Mouse (Mus musculus) MEL (cell line): ENCODE results near the gene Ypel4. TPM values are rescaled to one million over a fixed set of nuclear protein-coding genes. Genes with fewer than 3 reads are reported as not detected.

Experiments used
- DNase-seq: peaks from one replicate; pipeline ENCODE4 v3.0.0; 2011; ENCODE audit warnings: low read depth, low spot score
- H3K27ac ChIP-seq: 2 replicates; pipeline ENCODE4 v1.5.1; 2012; ENCODE audit warnings: low read depth, mild to moderate bottlenecking, control low read depth, low read length, moderate library complexity; ENCODE audit not compliant: control insufficient read depth
- H3K27me3 ChIP-seq, 2 experiments: fragments of 150-350 bp in 1 of 2; sonication (generic) in 1 of 2; 2 replicates each; pipeline ENCODE4 v1.6.1; 2012; ENCODE audit warnings: low read length in 2 of 2, mild to moderate bottlenecking in 2 of 2, improper control_type of control experiment in 1 of 2, moderate library complexity in 1 of 2; ENCODE audit not compliant: insufficient read depth in 2 of 2, control insufficient read depth in 1 of 2
- H3K36me3 ChIP-seq, 2 experiments: 2 replicates each; pipeline ENCODE4 v1.6.1; 2012 to 2014; ENCODE audit warnings: low read length in 2 of 2, improper control_type of control experiment in 1 of 2, inconsistent platforms in 1 of 2, mild to moderate bottlenecking in 1 of 2; ENCODE audit not compliant: insufficient read depth in 2 of 2, control insufficient read depth in 1 of 2
- H3K4me1 ChIP-seq, 2 experiments: fragments of 150-350 bp in 1 of 2; sonication (generic) in 1 of 2; 2 replicates each; pipeline ENCODE4 v1.6.1; 2012; ENCODE audit warnings: low read length in 2 of 2, improper control_type of control experiment in 1 of 2, mild to moderate bottlenecking in 1 of 2; ENCODE audit not compliant: insufficient read depth in 2 of 2, control insufficient read depth in 1 of 2
- H3K4me3 ChIP-seq, 2 experiments: fragments of 150-350 bp in 1 of 2; sonication (generic) in 1 of 2; 2 replicates each; pipeline ENCODE4 v1.5.1; 2012; ENCODE audit warnings: low read depth in 2 of 2, low read length in 2 of 2, mild to moderate bottlenecking in 2 of 2, moderate library complexity in 2 of 2, control low read depth in 1 of 2, improper control_type of control experiment in 1 of 2; ENCODE audit not compliant: control insufficient read depth in 1 of 2, insufficient read depth in 1 of 2
- H3K79me2 ChIP-seq: 2 replicates; pipeline ENCODE4 v1.6.1; 2012; ENCODE audit warnings: mild to moderate bottlenecking, low read length, moderate library complexity; ENCODE audit not compliant: control insufficient read depth, poor library complexity, insufficient read depth
- H3K9ac ChIP-seq: 2 replicates; pipeline ENCODE4 v1.6.1; 2012; ENCODE audit warnings: low read depth, mild to moderate bottlenecking, control low read depth, low read length, moderate library complexity; ENCODE audit not compliant: control insufficient read depth, poor library complexity, severe bottlenecking
- H3K9me3 ChIP-seq: fragments of 150-350 bp; sonication (generic); replicated peaks from 2 replicates; pipeline ENCODE4 v1.6.1; 2012; ENCODE audit warnings: mild to moderate bottlenecking, low read length, improper control_type of control experiment, moderate library complexity; ENCODE audit not compliant: insufficient read depth
- BHLHE40 ChIP-seq: IDR thresholded peaks from 2 replicates; pipeline ENCODE4 v1.6.1; 2012; ENCODE audit warnings: low read depth, mild to moderate bottlenecking, inconsistent platforms, low read length, improper control_type of control experiment, borderline replicate concordance
- CTCF ChIP-seq, 3 experiments: IDR thresholded peaks in 2 of 3; conservative IDR thresholded peaks in 1 of 3; 2 replicates each; pipeline ENCODE4 v1.5.1; 2011 to 2012; ENCODE audit warnings: low read length in 3 of 3, low read depth in 2 of 3, mild to moderate bottlenecking in 2 of 3, improper control_type of control experiment in 1 of 3, inconsistent platforms in 1 of 3, mixed read lengths in 1 of 3, moderate library complexity in 1 of 3; ENCODE audit not compliant: control insufficient read depth in 1 of 3, insufficient read depth in 1 of 3, poor library complexity in 1 of 3, severe bottlenecking in 1 of 3
- E2F4 ChIP-seq: IDR thresholded peaks from 2 replicates; pipeline ENCODE4 v1.6.1; 2011; ENCODE audit warnings: low read depth, low read length, improper control_type of control experiment, borderline replicate concordance
- EP300 ChIP-seq, 2 experiments: IDR thresholded peaks; 2 replicates each; pipeline ENCODE4 v1.6.1; 2011; ENCODE audit warnings: improper control_type of control experiment in 2 of 2, low read length in 2 of 2, low read depth in 1 of 2, mild to moderate bottlenecking in 1 of 2
- GABPA ChIP-seq: IDR thresholded peaks from 2 replicates; pipeline ENCODE4 v1.6.1; 2012; ENCODE audit warnings: low read depth, mild to moderate bottlenecking, inconsistent platforms, low read length, improper control_type of control experiment, moderate library complexity
- GATA1 ChIP-seq: IDR thresholded peaks from 2 replicates; pipeline ENCODE4 v1.6.1; 2011; ENCODE audit warnings: low read depth, low read length, improper control_type of control experiment
- HCFC1 ChIP-seq: IDR thresholded peaks from 2 replicates; pipeline ENCODE4 v1.6.1; 2012; ENCODE audit warnings: low read depth, mild to moderate bottlenecking, inconsistent platforms, low read length, improper control_type of control experiment, moderate library complexity
- KAT2A ChIP-seq: conservative IDR thresholded peaks from 2 replicates; pipeline ENCODE4 v1.6.1; 2012; ENCODE audit warnings: low read depth, low read length, improper control_type of control experiment, inconsistent platforms
- MAFK ChIP-seq: IDR thresholded peaks from 2 replicates; pipeline ENCODE4 v1.6.1; 2011; ENCODE audit warnings: low read depth, mild to moderate bottlenecking, low read length, improper control_type of control experiment, borderline replicate concordance
- MAX ChIP-seq: IDR thresholded peaks from 2 replicates; pipeline ENCODE4 v1.6.1; 2011; ENCODE audit warnings: low read length, improper control_type of control experiment
- MXI1 ChIP-seq: IDR thresholded peaks from 2 replicates; pipeline ENCODE4 v1.6.1; 2011; ENCODE audit warnings: mild to moderate bottlenecking, low read depth, low read length, improper control_type of control experiment
- MYB ChIP-seq: IDR thresholded peaks from 2 replicates; pipeline ENCODE4 v1.6.1; 2011; ENCODE audit warnings: mild to moderate bottlenecking, low read depth, low read length, improper control_type of control experiment
- POLR2A ChIP-seq, 2 experiments: IDR thresholded peaks; 2 replicates each; pipeline ENCODE4 v1.6.1; 2011 to 2012; ENCODE audit warnings: low read length in 2 of 2, mild to moderate bottlenecking in 2 of 2, control low read depth in 1 of 2, improper control_type of control experiment in 1 of 2, low read depth in 1 of 2, moderate library complexity in 1 of 2; ENCODE audit not compliant: control insufficient read depth in 1 of 2, insufficient read depth in 1 of 2, poor library complexity in 1 of 2
- RAD21 ChIP-seq: IDR thresholded peaks from 2 replicates; pipeline ENCODE4 v1.6.1; 2011; ENCODE audit warnings: mild to moderate bottlenecking, low read depth, low read length, improper control_type of control experiment
- RCOR1 ChIP-seq: IDR thresholded peaks from 2 replicates; pipeline ENCODE4 v1.6.1; 2012; ENCODE audit warnings: low read depth, mild to moderate bottlenecking, inconsistent platforms, low read length, improper control_type of control experiment
- UBTF ChIP-seq: IDR thresholded peaks from 2 replicates; pipeline ENCODE4 v1.6.1; 2012; ENCODE audit warnings: low read depth, mild to moderate bottlenecking, inconsistent platforms, low read length, improper control_type of control experiment, moderate library complexity, borderline replicate concordance; ENCODE audit not compliant: insufficient read depth
- USF2 ChIP-seq, 2 experiments: IDR thresholded peaks; 2 replicates each; pipeline ENCODE4 v1.6.1; 2011 to 2012; ENCODE audit warnings: improper control_type of control experiment in 2 of 2, low read length in 2 of 2, borderline replicate concordance in 1 of 2, inconsistent platforms in 1 of 2, low read depth in 1 of 2, mild to moderate bottlenecking in 1 of 2; ENCODE audit not compliant: insufficient read depth in 1 of 2
- polyA plus RNA-seq, 2 experiments: library from polyadenylated mRNA; stranded (reverse) in 1 of 2; unstranded in 1 of 2; fragments of >175 nt in 1 of 2; fragments of >200 nt in 1 of 2; gene quantifications; 2 replicates each; pipeline versions ENCODE4 v1.2.1 to v1.2.4; 2012; ENCODE audit warnings: low replicate concordance in 2 of 2, low read depth in 1 of 2; ENCODE audit not compliant: insufficient read length in 2 of 2, insufficient read depth in 1 of 2, missing spikeins in 1 of 2
- total RNA-seq: library from RNA; depleted of rRNA; stranded (reverse); fragments of 300-350 nt; gene quantifications from 2 replicates; pipeline ENCODE4 v1.2.3, GENCODE M21; 2012

The Ypel4 gene
- total and polyA plus RNA-seq, 3 experiments, result 0.06 TPM; not detected in 2

DNA sequence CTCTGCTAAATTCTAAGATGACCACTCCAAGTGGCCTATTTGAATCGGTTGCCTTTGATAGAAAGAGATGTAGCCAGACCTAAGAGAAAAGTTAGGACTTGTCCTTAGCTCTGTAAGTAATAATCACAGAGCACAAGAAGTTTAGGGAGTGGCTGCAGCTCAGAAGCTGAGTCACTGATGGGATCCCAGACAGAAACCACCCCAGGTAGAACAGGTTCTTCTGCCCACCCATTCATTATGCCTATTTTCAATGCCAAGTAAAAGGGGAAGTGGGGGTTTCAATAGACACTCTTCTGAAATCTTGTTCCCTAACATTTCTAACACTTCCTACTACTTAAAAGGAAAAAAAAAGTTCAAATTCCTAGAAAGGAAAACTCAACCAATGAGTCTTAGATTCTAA, 28.6 kb upstream of the Ypel4 start:
- TF ChIP-seq RCOR1 (no peak), EP300 (IDR thresholded peaks at IDR 0.05; ENCODE audit: low read depth in 1 of 2, low read length in 2 of 2) (peak in 1 of 2 experiments; percentile 24; a peak in 2 of 4 replicates)
- TF ChIP-seq, all 39 proteins: peak for 1
- Histone ChIP-seq H3K27ac (no peak overlapping the region), H3K4me3 (no peak overlapping the region), H3K79me2 (peaks cover 38% of the 10 kb centered on the region), H3K27me3 (no peaks in the 10 kb centered on the region), H3K9ac (no peak overlapping the region), H3K36me3 (peaks cover 10 to 55% of the 10 kb centered on the region in 2 experiments), H3K4me1 (peaks cover 14 to 21% of the 10 kb centered on the region in 2 experiments), H3K9me3 (no peaks in the 10 kb centered on the region)
- DNase-seq, result peak; percentile 49

DNA sequence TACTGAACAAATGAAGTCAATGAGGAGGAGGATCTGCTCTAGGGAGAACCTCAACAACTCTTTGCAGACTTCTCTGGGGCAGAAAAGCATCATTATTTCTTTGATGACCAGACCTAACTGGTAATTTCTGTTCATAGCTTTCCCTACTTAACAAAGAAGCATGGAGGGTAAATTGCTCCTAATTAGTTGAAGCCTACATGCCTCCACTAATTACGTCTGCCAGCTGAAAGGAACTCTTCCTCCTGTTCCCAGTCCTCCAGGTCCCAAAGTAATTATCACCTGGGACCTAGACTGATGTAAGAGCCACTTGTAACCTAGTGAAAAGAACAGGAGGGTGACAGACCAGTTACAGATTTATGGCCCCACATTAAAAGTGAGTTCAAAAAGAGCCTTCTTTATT, 26.3 kb upstream of the Ypel4 start:
- H3K27me3 ChIP-seq, result no peaks in the 10 kb centered on the region
- TF ChIP-seq RAD21, result no peak
- TF ChIP-seq E2F4, result no peak
- TF ChIP-seq MXI1, result no peak
- no peak for TF ChIP-seq MYB
- TF ChIP-seq POLR2A (IDR thresholded peaks at IDR 0.05; ENCODE audit: control insufficient read depth in 1 of 2, insufficient read depth in 1 of 2, low read depth in 1 of 2, low read length in 2 of 2, poor library complexity in 1 of 2), result no peak
- TF ChIP-seq BHLHE40, result no peak
- TF ChIP-seq MAX, result no peak
- TF ChIP-seq MAFK, result no peak
- TF ChIP-seq GABPA, result no peak
- no peak for TF ChIP-seq HCFC1
- no peak for TF ChIP-seq UBTF
- no peak for TF ChIP-seq KAT2A
- no peak for TF ChIP-seq GATA1
- no peak for TF ChIP-seq USF2 (IDR thresholded peaks at IDR 0.05; ENCODE audit: borderline replicate concordance in 1 of 2, insufficient read depth in 1 of 2, low read depth in 1 of 2, low read length in 2 of 2)
- no peak for TF ChIP-seq CTCF (IDR thresholded peaks at IDR 0.05 in 2 of 3, conservative IDR thresholded peaks at IDR 0.05 in 1 of 3; ENCODE audit: control insufficient read depth in 1 of 3, insufficient read depth in 1 of 3, low read depth in 2 of 3, low read length in 3 of 3, poor library complexity in 1 of 3, severe bottlenecking in 1 of 3)
- H3K79me2 ChIP-seq, result peaks cover 46% of the 10 kb centered on the region
- no peak overlapping the region for H3K9ac ChIP-seq
- H3K4me3 ChIP-seq, result no peak overlapping the region
- H3K9me3 ChIP-seq, result no peaks in the 10 kb centered on the region
- no peak for DNase-seq
- no peak overlapping the region for H3K27ac ChIP-seq
- H3K36me3 ChIP-seq, result peaks cover 10 to 64% of the 10 kb centered on the region in 2 experiments
- peaks cover 14 to 21% of the 10 kb centered on the region in 2 experiments for H3K4me1 ChIP-seq
